Mouse (Mus musculus): ENCODE measurements around the gene Hoxa1.

Hoxa1 gene

DNA sequence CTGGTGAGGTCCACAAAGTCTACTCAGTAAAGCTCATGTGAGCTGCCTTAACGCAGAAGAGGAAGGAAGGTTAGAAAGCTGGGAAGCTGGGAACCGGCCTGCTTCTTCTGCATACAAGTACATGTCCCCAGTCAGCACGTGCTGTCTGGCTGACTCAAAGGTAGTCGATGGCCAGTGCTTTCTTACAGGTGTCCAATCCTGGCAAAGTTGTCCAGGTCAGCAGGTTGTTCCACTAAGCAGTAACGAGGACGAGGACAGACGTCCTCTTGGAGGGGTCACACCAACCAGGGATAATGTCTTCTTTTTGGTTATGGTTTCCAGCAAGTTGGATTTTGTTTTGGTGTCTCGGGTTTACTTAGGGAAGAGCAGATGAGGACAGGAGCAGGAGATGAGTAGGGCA, 31.8 kb upstream of the Hoxa1 start:
- no peak for DNase-seq (ENCODE audit: low spot score in 2 of 2)

- DNase-seq (ENCODE audit: low spot score in 2 of 2): no peak
Observed at GRCm38 (mm10) chr6:52189172-52189591, 31.1 kb upstream of the Hoxa1 start.

DNA sequence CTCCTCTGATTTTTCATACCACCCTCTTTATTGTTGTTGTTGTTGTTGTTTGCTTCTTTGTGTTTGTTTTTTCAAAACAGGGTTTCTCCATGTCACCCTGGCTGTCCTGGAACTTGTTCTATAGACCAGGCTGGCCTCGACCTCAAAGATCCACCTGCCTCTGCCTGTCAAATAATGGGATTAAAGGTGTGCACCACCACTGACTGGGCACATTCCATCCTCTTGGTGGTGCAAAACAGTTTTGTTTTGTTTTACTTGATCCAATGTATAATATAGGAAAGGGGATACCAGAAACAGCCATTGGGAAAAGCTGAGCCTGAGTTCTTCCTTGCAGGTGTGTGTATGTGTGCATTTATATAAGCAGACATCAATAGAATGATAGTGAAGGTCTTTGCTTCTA, 28.4 kb upstream of the Hoxa1 start:
- no peak for DNase-seq (ENCODE audit: low spot score in 2 of 2)

GRCm38 (mm10) chr6:52185834-52186233, 27.7 kb upstream of the Hoxa1 start:
- DNase-seq (ENCODE audit: low spot score in 2 of 2): no peak

GRCm38 (mm10) chr6:52185222-52185621, 27.1 kb upstream of the Hoxa1 start:
- no peak for DNase-seq (ENCODE audit: low spot score in 2 of 2)

GRCm38 (mm10) chr6:52184668-52185067, 26.6 kb upstream of the Hoxa1 start:
- no peak for DNase-seq (ENCODE audit: low spot score in 2 of 2)

DNA sequence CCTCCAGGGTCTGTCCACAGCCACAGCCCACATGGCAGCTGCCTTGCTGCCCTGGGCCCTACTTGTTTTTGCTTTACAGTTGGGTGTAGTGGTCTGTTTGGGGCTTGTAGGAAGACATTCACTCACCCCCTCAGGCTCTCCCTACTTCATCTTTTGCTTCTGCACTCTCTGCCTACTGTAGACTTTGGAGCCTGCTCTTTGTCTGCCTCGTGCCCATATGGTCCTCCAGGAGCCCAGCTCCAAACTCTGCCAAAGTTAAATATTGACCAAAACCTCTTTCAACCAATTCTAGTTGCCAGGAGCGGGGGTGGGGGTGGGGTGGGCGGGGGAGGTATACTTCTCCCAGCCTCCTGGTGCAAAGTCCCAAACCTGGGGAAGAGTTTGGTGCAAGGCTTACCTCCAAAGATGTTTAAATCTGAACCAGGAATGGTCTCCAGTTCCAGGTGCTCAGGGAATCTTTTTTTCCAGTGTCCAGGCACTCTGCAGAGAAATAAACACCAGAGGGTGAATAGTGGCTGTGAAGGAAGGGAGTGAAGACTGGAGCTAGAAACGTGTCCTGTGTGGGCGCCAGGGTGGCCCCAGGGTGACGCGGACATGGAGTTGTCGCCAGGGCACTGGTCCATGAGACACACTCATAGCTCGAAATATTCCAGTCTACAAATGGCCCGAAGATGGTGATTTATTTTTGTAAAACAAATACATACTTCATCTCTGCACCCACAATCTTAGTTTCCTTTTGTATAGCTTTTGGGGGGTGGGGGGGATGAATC, 25.4 kb upstream of the Hoxa1 start:
- no peak for DNase-seq (ENCODE audit: low spot score in 2 of 2)

DNA sequence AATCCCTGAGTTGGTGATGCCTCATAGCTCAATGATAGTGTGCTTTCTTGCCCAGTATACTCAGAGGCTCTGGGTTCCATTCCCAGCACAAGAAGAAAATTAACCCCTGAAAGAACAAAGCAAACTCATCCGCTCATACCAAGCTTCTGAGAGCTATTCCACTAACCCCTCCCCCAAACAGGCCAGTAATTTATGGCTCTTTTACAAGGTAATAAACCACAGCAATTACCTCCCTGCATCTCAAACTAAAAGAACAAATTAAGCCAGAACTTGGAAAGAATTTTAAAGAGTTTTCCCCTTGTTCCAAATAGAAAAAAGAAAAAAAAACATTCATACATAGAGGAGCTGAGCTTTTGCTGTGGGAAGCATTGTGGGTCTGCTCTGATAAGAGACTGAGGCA, 24.7 kb upstream of the Hoxa1 start:
- DNase-seq (ENCODE audit: low spot score in 2 of 2): no peak

GRCm38 (mm10) chr6:52182030-52182429, 23.9 kb upstream of the Hoxa1 start:
- DNase-seq (ENCODE audit: low spot score in 2 of 2): no peak

- no peak for DNase-seq (ENCODE audit: low spot score in 2 of 2)
Observed at GRCm38 (mm10) chr6:52180726-52181125, 22.6 kb upstream of the Hoxa1 start.

GRCm38 (mm10) chr6:52180213-52180710, 22.1 kb upstream of the Hoxa1 start:
- no peak for DNase-seq (ENCODE audit: low spot score in 2 of 2)

- DNase-seq (ENCODE audit: low spot score in 2 of 2): no peak
Observed at GRCm38 (mm10) chr6:52179690-52180089, 21.6 kb upstream of the Hoxa1 start.

DNA sequence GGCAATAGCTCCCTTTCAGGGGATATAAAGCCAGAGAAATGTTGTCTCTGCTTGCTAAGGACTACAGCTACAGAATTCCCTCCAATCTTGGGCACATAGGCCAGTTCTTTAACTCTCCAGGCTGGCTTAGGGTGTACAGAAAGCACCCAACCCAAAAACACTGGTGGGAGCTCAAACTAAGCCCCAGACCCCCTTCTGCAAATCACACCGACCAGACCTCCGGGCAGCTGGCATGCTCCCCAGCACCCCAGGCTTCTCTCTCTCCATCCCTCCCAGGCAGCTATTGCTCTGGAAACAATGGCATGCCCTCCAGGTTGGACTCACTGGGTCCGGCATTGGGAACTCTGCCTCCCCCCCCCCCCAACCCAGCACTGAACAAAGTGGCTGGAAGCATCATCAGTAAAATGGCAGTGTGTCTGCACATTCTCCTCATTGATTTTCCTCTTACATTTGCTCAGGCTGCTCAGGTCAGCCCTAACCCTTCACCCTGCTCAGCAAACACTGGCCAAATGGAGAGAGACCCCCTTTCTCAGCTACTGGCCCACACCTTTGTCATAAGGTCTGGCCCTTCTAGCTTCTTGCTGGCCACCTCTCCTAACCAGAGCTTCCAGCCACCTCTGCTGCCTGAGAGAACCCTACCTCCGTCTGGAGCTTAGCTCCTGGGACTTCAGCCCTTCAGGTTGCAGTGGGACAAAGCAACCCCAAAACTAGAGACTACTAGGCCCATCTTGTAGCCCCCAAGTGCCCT, 21.0 kb upstream of the Hoxa1 start:
- no peak for DNase-seq (ENCODE audit: low spot score in 2 of 2)

DNA sequence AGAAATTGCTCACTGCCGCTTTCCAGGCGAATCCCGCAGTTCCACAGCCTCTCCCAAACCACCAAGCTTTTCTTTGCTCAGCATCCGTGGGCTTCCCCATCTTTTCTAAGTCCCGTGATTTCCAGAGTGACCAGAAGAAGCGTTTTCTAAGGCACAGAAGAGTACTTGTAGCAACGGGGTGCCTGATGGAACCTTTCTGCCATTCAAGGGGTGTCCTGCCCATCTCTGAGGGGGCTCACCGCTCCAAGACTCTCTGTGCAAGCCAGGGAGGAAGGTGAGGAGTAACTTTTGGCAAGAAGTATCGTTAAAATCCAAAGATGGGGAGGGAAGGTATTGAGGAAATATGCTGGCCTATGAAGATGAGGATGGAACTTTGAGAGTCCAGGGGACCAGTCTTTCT, 19.7 kb upstream of the Hoxa1 start:
- DNase-seq (ENCODE audit: low spot score in 2 of 2): no peak

DNA sequence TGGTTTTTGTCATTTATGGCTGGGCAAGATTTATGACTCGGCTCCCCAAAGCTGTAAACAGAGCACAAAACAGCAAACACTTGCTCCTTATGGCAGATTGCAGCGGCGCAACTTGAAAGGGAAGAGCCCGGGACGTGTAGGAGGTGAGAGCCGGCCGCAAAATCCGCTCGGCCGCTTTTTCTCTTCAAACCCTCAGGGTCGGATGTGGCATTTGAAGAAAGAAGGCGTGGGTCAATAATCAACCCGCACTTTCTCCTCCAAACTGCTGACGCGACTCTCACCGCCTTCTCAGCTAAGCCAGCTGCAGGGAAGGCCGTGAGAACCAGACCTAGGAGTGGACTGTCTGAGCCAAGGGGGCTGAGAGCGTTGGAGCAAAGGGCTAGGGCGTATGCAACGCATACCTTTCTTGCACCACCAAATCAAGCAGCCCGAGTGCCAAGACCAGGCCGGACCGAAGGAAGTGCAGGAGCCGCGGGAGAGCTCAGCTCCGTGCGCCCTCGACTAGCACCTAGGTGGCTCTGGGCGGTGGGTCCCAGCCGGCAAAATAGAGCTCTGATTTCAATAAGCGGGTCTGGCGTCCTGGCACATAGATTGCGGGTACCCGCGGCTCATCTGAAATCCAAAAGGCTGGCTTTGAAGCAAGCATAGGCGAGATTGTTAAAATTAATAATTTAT, 19.1 kb upstream of the Hoxa1 start, which contains the start of gene 5730596B20Rik:
TSS of gene 5730596B20Rik (plus strand) at position 438 of the 675 bp plus-strand sequence.
- DNase-seq (ENCODE audit: low spot score in 2 of 2): no peak

- no peak for DNase-seq (ENCODE audit: low spot score in 2 of 2)
Observed at GRCm38 (mm10) chr6:52176391-52176790, 18.3 kb upstream of the Hoxa1 start.

GRCm38 (mm10) chr6:52175864-52176263, 17.7 kb upstream of the Hoxa1 start:
- no peak for DNase-seq (ENCODE audit: low spot score in 2 of 2)

DNA sequence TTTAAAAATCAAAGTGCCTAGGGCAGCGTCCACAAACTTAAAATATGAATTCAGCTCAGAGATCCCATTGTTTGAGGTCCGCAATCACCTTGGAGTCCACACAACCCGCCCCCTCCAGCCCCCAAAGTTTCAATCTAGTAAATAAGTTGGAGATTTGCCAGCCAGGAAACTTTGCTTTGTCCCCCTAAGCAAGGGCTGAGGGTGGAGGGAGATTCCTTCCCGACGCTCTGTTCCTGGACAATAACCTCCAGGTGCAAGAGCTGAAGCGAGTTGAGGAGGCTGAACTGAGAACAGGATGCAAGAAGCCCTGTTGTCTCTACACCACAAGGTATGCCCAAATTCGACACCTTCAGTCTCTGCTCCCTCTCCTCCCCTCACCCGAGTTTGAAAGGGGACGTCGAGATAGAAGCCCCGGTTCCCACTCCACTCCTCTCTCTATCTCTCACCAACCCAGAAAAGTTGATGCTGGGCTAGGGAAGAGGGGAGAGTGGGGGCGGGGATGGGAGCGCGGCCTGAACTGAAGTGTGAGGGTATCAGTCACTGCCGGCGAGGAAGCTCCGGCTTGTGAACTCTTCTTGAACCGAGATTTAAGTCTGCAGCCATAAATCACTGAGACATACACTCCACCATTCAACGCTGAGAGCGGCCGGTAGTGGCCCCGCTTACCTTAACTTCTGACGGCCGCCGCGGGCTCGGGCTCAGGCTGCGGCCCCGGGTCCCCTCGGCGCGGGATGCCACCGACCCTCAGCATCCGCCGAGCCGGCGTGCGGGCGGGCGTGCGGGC, 17.0 kb upstream of the Hoxa1 start:
- DNase-seq (ENCODE audit: low spot score in 2 of 2): no peak

- no peak for DNase-seq (ENCODE audit: low spot score in 2 of 2)
Observed at GRCm38 (mm10) chr6:52173648-52174047, 15.5 kb upstream of the Hoxa1 start.

DNA sequence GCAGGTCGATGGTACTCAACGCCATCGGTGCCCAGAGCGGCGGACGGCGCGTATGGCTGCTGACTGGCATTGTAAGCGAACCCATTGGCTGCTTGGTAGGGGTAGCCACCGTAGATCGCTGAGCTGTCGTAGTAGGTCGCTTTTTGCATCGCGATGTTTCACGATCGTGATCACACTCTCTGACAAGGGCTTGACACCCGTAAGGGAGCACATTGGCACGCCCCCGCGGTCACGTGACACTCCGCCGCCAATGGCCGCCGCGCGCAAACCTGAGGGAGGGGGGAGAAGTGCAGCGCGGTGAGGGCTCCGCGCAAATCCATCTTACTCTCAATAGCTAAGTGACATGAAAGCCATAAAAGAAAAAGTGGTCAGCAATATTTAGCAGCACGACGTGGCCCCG, 14.4 kb upstream of the Hoxa1 start:
- no peak for DNase-seq (ENCODE audit: low spot score in 2 of 2)

DNA sequence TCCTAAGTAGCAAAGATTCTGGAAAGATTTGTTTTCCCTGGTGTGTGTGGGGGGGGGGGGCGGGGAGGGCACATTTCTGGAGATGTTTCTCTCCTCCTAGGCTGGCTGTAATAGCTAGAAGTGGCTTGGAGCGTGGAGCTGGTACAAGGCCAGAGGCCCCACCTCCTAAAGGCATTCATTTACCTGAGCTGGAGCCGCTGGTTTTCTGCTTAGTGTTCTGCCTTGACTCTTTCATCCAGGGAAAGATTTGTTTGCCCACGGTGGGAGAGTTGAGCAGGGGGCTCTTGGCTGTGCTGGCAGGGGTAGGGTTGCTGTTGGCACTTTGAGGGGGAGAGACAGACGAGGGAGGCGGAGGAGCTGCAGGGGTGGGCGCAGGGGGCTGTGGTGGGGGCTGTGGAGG, 13.8 kb upstream of the Hoxa1 start:
- DNase-seq (ENCODE audit: low spot score in 2 of 2): no peak

GRCm38 (mm10) chr6:52171331-52171730, 13.2 kb upstream of the Hoxa1 start:
- no peak for DNase-seq (ENCODE audit: low spot score in 2 of 2)

All from frontal cortex, postnatal 25 days (tissue).